Mouse (Mus musculus) c-Kit-positive CD71-negative TER-119-negative erythroid progenitor cells, embryonic 14.5 days (primary cell): ENCODE measurements at regions not wholly inside any gene's neighbourhood (a gene's known extent, or its start where the extent isn't known, plus 50 kb on each side); places are given as distances from the start of the nearest gene placed in this dataset.
"Not testable (repeated sequence)": the region's sequence is repeated elsewhere in the genome, so short reads cannot be mapped to it uniquely, and the experiment has no call there.

Source experiments
- DNase-seq: peaks from one replicate; pipeline ENCODE4 v3.0.0-alpha.2; 2013; ENCODE audit warnings: low read depth

DNA sequence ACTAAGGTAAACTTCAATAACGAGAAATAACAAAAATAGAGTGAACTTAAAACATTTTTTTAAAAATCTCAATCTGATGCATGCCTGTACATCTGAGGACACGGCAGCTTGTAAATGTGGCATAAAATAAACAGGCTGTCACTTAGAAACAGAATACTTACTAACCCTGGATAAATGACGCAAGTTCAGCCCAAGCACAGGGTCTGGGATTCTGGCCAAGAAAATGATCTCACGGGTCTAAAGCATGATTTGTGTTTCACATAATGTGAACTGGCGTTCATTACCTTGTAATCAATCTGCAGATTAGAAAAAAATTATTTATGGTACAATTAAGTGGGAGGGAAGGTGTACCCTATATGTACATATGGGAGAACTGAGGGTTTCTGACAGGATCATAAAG lies 512.1 kb upstream of the Vrk2 start:
- no peak for DNase-seq

DNA sequence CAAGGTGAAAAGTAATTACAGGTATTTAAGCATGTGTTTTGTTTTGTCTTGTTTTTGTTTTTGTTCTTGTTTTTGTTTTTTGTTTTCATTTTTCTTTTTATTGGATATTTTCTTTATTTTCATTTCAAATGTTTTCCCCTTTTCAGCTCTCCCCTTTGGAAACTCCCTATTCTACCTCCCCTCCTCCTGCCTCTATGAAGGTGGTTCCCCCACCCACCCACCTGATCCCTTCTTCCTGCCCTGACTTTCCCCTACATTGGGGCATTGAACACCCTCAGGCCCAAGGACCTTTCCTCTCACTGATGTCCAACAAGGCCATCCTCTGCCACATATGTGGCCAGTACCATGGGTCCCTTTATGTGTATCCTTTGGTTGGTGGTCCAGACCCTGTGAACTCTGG lies 509.1 kb upstream of the Vrk2 start:
- DNase-seq = no peak

DNA sequence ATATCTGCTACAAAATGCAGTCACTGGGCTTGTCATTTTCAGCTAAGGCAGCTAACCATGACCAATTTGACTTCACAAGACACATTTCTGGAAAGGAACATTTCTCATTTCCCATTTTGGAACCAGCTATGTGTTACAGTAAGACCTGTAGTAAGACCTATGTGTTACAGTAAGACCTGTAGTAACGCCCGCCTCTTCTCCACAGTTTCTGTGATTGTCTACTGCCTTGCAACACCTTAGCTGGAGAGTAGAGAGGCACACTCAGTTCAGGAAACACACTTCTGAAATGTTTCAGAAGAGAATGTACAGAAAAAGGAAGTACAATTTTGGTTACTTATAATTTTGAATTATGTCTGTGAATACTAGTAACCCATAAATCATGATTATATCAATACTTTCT lies 508.2 kb upstream of the Vrk2 start:
- no peak for DNase-seq

DNA sequence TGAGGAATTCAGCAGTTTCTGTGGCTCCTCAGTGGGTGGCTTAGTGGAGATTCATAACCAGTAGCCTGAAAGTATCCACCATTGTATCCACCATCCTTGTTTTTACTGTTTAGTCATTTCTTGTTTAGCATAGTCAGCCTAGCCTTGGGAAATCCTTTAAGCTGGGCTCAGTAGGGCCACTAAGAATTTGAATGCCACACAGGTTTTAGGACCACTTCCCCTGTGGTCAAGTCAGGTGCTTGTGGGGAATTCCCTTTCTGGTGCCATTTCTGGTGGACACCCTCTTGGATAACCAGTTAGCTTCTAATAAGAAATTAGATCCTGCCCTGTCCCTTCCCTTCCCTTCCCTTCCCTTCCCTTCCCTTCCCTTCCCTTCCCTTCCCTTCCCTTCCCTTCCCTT lies 502.8 kb upstream of the Vrk2 start:
- no peak for DNase-seq

DNA sequence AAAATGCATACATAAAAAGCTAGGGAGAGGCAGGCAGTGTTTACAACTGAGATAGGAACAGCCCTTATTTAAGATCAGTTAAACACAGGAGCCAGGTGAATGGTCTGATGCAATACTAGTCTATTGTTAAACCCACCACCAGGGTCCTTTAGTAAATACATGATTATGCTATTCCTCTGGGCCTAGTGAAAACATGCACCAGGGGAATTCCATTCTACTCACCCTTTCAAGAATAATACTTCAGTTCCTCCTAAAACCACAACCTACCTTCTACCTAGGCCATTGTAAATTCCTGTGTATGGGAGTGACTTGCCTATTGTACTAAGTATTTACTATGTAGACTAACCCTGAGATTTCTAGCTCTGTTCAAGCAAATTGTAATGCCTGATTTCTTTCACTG lies 501.7 kb upstream of the Vrk2 start:
- not testable (repeated sequence) for DNase-seq

DNA sequence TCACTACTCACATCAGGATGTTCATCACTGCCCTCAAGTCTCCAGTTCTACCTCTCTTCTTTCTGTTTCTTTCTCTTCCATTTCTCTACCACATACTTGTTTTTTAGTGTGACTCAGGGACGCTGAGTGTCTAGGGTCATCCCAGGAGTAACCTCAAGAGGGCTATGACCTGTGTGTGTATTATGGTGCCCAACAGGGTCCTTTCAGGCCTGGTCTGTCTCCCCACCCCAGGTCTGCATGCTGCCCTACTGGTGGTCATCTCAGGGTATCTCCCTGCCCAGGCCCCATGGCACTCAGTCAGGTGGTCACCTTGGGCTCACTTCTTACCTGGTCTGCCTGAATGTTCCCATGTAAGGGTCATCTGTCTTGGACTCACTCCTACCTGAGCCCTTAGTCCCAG lies 492.7 kb upstream of the Vrk2 start:
- DNase-seq = no peak

DNA sequence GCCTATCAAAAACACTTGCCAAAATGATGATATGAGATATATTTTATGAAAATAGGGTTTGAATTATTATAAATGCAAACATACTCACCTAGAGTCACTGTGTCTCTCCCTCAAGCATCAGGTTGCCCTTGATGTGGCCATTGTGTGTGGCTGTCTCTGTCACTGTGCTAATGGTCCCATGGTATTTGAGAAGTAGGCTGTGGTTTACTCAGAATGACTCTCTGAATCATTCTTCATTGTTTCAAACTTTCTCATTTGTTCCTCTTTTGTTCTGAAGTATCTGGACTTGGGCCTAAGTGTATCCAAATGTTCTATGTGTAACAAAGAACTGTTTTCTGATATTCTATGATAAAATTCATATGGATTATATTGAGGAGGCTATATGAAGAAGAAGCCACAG lies 487.4 kb upstream of the Vrk2 start:
- DNase-seq = no peak

DNA sequence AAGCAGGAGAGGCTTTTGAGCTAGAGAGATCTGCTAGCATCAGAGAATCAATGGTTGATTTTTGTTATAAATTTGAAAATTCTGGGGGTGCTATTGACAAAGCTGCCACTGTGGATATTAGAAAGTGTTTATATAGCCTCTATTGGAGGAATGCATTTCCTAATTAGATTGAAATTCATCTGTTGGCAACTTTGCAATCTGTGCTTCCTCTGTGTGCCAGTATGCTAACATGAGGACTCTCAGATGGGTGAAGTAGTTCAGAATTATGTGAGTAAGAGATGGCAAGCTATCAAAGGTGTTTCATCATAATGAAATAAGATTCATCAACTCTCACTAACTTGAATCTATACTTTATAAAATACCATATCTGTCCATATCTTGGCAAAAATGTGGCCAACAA lies 476.6 kb upstream of the Vrk2 start:
- no peak for DNase-seq

DNA sequence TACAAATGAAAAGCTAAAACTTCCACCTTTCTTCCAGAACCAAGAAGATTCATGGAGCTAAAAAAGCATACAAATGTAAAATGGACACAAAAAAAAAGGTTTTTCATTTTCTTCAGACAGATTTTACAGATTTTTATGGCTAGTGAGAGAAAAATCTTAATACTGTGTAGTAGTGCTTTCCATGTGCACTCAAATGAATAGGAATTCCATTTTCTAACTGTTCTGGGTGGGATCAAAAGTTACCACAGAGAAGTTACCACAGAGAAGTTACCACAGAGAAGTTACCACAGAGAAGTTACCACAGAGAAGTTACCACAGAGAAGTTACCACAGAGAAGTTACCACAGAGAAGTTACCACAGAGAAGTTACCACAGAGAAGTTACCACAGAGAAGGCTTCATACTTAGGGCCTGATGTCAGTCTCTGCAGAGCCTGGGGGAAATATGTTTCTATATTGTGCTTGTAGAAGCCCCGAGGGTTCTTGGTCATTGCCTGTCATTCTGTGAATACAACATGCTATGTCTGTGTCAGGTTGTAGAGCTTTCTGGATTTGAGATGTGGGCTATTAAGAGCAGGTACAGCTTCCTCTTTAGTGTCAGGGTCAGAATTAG lies 433.5 kb upstream of the Vrk2 start:
- no peak for DNase-seq

DNA sequence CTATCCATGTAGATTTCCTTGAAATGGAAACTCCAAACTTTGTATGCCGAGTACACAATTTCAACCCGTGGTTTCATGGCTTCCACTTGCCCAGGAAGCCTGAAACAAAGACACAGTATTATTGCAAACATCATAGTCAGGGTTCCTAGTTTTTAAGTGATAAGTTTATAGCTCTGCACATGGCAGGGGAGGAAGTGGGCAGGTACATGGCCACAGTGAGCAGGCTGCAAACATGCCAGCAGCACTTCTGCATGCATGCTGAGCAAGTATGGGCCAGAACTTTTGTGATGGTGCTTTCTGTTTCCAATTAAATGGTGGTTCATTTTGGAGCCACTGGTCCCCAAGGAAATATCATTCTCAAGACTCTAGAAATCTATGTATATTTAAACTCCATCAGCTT lies 431.7 kb upstream of the Vrk2 start:
- DNase-seq = no peak

DNA sequence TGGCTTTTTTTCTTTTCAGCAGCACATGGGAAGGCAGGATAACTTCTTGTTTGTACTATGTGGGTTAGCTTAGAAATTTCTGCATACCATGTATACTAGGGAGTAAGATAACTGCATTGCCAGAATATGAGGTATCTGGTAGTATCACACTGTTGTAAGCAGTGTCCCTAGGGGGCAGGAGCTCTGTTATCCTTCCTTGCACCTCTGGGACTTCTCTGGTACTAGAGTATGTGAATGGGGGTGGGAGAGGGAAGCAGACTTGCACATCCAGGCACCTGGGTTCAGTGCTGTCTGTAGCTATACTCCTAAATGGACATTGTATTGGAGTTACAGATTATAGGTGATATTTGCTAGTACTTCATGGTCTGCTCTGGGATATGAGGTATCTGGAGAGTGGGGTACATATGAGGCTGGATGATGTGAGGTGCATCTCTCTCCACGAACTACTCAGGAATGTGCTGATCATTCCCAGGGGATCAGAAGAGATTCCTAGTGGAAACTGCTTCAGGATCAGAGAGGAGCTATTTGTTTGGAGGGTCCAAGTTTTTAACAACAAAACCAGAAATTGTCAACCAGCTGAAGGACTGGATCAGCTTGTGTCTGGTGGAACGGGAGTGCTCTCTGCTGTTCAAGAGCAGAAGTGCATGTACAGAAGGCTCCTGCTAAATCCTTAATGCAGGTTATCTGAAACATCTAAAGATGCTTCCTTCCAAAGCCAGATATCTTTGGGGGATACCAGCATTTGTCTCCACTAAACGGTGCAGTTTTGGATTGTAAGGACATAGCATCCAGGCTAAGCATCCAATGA lies 402.7 kb upstream of the Vrk2 start:
- DNase-seq = peak; percentile 2

DNA sequence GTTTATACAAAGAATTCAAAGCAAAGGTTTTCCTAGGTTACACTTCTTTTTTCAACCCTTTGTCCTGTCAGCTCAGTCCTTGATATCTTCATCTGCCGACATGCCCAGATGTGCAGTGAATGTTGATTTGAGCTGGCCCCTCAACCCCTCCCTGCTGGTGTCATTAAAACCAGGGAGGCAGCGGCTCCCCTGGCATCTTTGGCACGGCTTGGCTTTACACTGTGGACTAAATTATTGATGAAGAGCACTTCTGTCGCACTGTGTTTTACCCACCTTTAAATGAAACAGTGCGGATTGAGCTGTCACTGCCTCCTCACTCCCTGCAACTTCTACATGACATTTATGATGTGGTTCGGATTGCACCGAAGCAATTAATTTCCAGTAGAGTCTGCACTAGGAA lies 387.4 kb upstream of the Vrk2 start:
- no peak for DNase-seq

DNA sequence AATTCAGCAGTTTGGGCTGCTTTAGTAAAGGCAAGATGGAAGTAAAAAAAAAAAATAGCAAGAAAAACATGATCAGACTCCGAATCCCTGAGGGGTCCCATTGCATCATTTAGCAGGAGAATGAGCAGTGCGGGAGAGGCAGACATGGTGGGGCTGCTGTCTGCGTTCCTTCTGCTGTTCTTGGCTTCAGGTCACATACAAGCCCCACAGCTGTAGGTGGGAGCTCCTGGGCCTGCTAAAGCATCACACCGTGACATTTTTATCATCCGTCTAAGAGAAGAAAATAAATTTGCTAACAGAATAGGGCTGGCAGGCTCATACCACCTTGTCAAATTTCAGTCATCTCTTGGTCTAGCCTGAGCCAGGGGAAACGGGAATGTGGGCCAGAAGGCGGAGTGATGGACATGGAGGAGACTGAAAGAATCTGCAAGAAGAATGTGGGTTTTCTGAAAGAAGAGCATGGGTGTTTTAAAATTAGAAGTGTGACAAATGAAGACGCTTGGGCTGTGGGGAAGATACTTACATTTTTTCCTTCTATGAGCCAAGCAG lies 378.8 kb upstream of the Vrk2 start:
- DNase-seq = no peak

DNA sequence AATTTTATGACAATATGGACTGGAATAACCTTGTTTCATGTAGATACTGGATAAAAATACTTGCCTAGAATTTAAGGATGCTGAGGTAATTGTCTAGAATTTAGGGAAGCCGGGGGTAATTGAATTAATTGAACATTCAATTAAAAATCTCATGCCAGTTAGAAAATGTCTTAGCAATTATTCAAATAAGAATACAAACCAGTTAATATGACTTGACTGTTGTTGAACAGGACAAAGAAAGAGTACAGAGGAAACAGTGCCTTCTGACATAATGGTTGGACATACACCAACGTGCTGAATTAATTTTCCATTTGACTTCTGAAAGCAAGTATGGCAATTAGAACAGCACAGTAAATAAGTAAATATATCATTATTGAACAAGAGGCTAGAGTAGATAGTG lies 377.4 kb upstream of the Vrk2 start:
- DNase-seq = no peak

DNA sequence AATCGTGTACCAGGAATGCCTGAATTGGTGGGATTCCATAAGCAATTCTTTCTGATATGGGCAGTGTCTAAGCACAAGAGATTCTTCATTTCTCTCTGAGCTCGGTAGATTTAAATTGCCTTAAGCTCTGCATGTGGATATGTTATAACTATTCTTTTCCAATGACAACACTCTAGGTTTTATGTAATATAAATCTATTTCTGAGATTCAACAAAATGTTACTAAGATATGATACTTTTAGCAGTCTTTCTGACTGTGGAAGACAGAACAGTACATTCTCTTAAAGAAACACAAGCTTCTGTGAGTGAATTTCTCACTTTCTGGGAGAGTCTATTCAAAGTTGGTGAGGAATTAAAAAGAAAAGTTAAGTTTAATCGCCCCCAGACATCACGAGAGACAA lies 373.6 kb upstream of the Vrk2 start:
- DNase-seq = no peak

DNA sequence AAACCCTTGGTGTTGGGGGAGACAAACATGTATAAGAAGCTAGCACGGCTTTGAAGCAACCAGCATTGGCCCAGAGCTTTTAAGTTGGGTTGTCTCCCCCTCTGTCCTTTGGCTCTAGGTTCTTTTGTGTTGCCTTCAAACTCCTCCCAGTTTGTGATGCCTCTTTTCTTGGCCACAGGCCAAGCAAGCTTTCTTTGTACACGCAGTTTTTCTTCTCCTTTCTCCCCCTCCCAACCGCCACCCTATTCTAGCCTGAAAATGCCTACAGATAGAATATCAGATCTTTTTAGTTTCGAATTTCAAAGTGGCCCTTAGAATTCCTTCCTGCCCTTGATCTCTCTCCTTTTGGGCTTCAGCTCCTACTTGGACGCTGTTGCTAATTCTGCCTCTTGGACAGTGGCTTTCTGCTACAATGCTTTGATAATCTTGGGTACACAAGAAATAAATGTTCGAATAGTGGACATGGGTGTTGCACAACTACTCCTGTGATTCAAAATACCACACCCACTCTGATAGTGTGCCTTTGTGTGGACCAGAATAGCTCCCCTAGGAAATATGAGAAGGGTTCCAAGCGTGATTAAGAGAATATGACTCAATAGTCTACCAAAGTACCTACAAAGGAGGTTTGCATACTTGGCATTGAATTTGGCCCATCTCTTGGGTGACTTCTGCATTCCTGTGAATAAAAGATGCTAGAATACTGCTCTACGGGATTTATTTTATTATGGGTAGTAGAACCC lies 369.3 kb upstream of the Vrk2 start:
- DNase-seq = no peak

DNA sequence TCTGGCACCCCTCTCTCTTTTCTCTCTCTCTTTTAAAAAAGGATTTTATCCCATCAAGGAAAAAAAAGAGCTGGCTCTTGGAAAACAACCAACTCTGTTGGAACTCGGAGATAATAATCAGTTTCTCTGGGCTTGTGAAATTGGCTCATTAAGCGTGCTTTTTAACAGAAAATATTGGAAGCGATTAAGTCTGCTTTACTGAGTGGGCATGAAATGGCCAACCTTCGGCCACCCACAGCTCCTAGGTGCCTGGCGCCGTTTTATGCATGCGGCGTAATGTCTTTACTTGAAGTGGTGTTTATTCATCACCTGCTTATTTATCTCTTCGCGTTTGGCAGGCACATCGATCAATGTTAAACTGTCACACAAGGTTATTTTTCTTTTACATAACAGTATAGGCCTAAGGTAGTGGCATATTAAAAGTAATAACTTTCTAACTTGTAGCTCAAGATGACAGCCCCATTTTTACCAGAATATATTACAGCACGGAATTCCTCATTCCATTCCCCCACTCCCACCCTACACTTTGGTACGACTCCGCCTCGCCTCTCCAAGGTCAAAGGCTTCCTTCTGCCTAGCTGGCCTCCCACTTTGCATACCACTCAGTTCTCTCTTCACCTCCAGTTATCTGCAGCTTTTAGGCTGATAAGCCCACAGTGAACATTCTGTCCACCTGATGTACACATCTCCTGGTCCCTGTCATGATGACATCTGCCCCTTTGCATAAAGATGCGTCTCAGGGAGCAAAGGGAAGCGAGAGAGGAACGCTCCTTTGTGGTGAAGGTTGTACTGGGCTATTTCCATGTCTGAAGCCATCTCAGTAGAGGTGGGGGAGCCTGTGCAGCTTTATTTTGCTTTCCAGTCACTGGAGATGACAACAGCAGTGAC lies 368.5 kb upstream of the Vrk2 start:
- DNase-seq = no peak

DNA sequence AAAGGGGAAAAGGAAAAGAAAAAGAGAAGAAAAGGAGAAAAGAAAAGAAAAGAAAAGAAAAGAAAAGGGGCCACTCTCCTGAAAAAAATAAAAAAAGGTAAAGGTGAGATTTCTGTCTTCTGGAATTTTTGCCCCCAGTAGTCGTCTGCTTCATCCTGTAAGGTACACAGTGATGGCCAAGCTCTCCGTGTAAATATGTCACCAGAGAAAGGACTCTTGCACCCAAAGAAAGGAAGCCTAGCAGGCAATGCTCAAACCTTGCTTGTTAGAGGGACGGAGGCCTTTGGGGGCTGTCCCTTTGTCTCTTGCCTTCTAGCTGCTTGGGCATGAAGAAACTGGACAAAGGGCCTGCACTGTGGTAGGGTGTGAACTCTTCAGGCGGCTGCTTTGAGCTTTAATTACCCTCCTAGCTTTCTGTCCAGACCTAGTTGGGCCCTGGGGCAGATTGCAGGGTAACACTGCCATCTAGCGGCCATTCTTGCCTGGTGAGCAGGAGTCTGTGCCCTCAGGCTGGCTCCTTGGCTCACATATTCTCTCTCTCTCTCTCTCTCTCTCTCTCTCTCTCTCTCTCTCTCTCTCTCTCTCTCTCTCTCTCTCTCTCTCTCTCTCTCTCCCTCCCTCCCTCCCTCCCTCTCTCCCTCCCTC lies 367.7 kb upstream of the Vrk2 start:
- peak; percentile 58 for DNase-seq

DNA sequence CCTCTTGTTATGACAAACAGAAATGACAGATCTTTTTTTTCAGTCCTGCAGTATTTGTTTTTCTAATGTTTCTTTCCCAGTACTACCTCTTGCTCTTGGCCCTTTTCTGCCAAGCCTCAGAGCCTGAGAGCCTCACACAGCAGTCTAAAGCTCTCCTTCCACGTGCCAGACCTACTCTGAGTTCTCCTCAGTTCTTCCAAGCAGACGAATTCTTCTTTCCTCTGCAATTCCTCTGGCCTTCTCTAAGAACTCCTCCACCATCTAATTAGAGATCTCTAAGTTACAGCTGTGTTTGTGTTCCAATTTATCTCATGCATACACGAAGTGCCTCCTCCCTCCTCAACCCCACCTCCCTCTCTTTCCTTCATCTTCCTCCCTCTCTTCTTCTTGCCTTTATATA lies 362.4 kb upstream of the Vrk2 start:
- DNase-seq = no peak

DNA sequence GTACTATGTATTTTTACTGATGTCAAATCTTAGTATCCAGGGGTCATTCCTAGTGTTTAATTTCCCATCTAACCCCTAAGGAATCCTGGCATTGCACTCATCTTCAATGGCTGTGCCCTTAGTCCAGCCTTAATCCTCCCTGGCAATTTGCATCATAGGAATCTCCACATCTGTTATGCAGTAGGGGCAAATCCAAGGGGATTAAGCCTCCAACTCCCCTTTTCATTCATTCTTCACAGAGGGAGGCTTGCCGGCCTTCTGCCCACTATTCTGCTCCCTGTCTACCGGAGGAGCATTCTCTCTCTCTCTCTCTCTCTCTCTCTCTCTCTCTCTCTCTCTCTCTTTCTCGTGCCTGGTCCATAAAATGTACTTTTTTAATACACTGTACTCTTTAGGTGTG lies 338.0 kb upstream of the Vrk2 start:
- no peak for DNase-seq

DNA sequence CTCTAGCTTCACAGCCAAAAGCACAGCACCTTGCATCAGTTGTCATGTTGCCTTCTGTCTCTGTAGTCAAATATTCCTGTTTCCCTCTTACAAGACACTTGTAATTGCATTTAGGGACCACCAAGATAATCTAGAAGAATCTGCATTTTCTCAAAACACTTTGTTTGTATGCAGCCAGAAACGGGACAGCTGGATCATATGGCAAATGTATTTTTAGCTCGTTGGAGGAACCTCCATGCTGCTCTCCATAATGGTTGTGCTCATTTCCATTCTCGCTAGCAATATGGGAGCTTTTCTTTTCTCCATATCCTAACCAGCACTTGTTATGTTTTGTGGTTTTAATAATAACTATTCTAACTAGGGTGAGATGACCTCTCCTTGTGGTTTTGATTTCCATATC lies 313.3 kb upstream of the Vrk2 start:
- DNase-seq = no peak

DNA sequence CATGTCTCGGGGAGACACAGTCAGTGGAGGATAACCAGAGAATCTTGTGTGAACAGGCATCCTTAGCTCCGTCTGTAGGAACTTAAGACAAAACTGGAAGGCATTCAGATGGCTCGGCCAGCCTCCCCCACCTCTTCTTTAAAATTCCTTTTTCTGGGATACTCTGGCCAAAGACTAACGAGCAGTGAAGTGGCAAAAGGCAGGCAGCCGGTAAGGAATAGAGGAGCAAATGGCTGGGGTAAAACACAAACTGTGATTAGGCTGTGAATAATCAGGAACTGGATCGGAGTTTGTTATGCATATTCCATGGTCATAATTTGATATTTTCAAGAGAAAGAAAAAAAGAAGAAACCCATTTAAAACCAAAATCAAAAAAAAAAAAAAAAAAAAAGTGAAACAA lies 287.8 kb upstream of the Vrk2 start:
- DNase-seq = no peak
